Mouse (Mus musculus) embryonic facial prominence, embryonic 13.5 days (tissue): ENCODE measurements around the gene Slc44a3. TPM values are rescaled to one million over a fixed set of nuclear protein-coding genes. Genes with fewer than 3 reads are reported as not detected.

Experiments used
- ATAC-seq: fragments of 200-750 bp; cut with Nextera tagmentation; 2 replicates; pipeline ENCODE4 v1.8.0; 2017; ENCODE audit warnings: low read depth; ENCODE audit not compliant: insufficient number of reproducible peaks, insufficient read depth, low FRiP score, low TSS enrichment
- H3K27ac ChIP-seq: fragments of 300-500 bp; sonication (generic); 2 replicates; pipeline ENCODE4 v1.5.1; 2015; ENCODE audit warnings: moderate library complexity, mild to moderate bottlenecking, inconsistent platforms
- H3K27me3 ChIP-seq: fragments of 300-500 bp; sonication (generic); 2 replicates; pipeline ENCODE4 v1.6.1; 2015; ENCODE audit warnings: mild to moderate bottlenecking, inconsistent platforms
- H3K36me3 ChIP-seq: fragments of 300-500 bp; sonication (generic); 2 replicates; pipeline ENCODE4 v1.6.1; 2015; ENCODE audit warnings: mild to moderate bottlenecking, inconsistent platforms
- H3K4me1 ChIP-seq: fragments of 300-500 bp; sonication (generic); 2 replicates; pipeline ENCODE4 v1.6.1; 2015; ENCODE audit warnings: inconsistent platforms
- H3K4me2 ChIP-seq: fragments of 300-500 bp; sonication (generic); 2 replicates; pipeline ENCODE4 v1.6.1; 2015; ENCODE audit warnings: moderate library complexity, mild to moderate bottlenecking, inconsistent platforms
- H3K4me3 ChIP-seq: fragments of 300-500 bp; sonication (generic); 2 replicates; pipeline ENCODE4 v1.5.1; 2015; ENCODE audit warnings: mild to moderate bottlenecking, inconsistent platforms
- H3K9ac ChIP-seq: fragments of 300-500 bp; sonication (generic); 2 replicates; pipeline ENCODE4 v1.6.1; 2015; ENCODE audit warnings: mild to moderate bottlenecking, inconsistent platforms
- H3K9me3 ChIP-seq: fragments of 300-500 bp; sonication (generic); 2 replicates; pipeline ENCODE4 v1.6.1; 2016; ENCODE audit warnings: inconsistent platforms
- WGBS: fragments of 180-500 bp; shearing (Covaris S2); methylation state at CpG from one replicate; pipeline ENCODE4 v1.1.7; 2015; ENCODE audit warnings: mixed read lengths; 5-methylcytosine and 5-hydroxymethylcytosine counted together
- polyA plus RNA-seq: library from polyadenylated mRNA; unstranded; fragments of >200 nt; fragmentation: Nextera tagmentation; extraction: Ambion mirVana; gene quantifications from 2 replicates; pipeline ENCODE4 v1.2.1, GENCODE M21; 2015

Slc44a3 gene
- polyA plus RNA-seq, 1 experiment from 2014 or later: 2.3 TPM

DNA sequence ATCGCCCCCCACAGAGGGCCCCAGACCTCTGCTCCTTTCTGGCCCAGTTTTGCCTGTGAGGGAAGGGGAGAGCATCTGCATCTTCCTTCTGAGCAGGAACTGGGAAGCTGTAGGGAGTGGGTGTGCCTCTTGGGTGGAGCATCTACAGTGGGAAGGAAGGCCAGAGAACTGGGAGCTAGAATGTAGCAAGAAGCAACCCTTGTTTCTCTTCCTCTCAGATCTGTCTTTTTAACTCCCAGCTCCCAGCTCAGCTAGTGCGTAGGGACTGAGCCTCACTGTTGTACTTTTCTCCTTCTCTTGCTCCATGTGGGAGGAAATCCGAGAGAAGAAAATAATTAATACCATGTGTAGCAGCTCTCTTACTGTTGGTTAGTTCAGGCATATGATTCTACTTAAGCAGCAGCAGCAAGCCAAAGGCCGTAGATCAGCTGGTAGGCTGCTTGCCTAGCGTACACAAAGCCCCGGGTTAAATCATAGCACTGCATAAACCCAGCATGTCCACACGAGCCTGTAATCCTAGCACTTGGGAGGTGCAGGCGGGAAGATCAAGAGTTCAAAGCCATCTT lies 98.2 kb downstream of the Slc44a3 start:
- H3K9me3 ChIP-seq: no peaks in the 10 kb centered on the region
- H3K4me3 ChIP-seq: peak overlapping the region; percentile 27
- H3K4me1 ChIP-seq: peaks cover 89% of the 10 kb centered on the region
- WGBS: 9% methylated on average over 8 of the region's 8 CpGs
- H3K36me3 ChIP-seq: peaks cover 3% of the 10 kb centered on the region
- H3K9ac ChIP-seq: peak overlapping the region; percentile 62
- H3K4me2 ChIP-seq: peak overlapping the region; percentile 59
- ATAC-seq: peak; percentile 88
- H3K27me3 ChIP-seq: no peaks in the 10 kb centered on the region
- peak overlapping the region; percentile 98 for H3K27ac ChIP-seq

DNA sequence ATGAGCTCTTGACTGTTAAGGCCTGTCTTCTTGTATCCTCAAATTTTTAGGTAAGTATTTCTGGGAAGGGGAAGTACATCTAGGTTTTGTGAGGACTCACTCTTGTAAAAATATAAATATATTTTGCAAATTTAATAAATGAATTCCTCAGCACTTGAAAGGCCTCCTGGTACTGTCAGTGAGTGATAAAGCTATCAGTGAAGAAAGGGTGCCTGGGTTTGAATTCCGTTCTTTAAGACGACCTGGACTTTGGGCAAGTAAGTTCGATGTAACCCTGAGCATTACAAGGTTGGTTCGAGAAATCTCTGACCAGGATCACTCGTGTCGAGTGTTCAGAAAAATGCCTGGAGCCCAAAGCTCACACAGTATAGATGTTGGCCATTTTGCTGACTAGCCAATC lies 98.8 kb downstream of the Slc44a3 start:
- H3K9me3 ChIP-seq: no peaks in the 10 kb centered on the region
- no peak for ATAC-seq
- H3K4me3 ChIP-seq: peak overlapping the region; percentile 27
- 46% methylated on average over 6 of the region's 6 CpGs for WGBS
- H3K4me1 ChIP-seq: peaks cover 89% of the 10 kb centered on the region
- peak overlapping the region; percentile 98 for H3K27ac ChIP-seq
- H3K9ac ChIP-seq: peak overlapping the region; percentile 62
- peak overlapping the region; percentile 59 for H3K4me2 ChIP-seq
- H3K36me3 ChIP-seq: peaks cover 3% of the 10 kb centered on the region
- H3K27me3 ChIP-seq: no peaks in the 10 kb centered on the region

DNA sequence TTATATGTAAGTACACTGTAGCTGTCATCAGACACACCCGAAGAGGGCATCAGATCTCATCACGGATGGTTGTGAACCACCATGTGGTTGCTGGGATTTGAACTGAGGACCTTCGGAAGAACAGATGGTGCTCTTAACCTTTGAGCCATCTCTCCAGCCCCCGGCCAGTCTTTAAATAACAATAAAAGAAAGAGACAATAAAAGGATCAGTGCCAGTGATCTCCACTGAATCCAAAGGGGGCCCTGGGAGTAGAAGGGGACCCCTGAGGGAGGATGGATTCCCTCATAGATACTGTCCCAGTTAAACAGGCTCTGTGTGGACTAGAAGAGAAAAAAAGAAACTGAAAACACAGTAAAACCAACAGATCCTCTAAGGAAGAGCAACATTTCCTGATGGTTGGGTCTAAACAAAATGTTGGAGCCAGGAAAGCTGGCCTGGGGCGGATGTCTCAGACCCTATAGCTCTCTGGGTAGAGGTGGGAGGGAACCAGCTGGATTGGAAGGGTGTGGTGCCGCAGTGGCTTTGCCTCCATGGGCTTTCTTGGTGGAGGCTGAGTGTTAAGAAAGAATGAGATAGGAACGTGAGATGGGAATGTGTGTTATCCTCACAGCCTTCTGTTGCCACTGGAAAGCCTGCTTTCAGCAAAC lies 101.8 kb downstream of the Slc44a3 start:
- H3K4me3 ChIP-seq: peak overlapping the region; percentile 89; the same call in 1 of the 2 replicates
- H3K27me3 ChIP-seq: no peaks in the 10 kb centered on the region
- WGBS: 49% methylated on average over 7 of the region's 7 CpGs
- peaks cover 69% of the 10 kb centered on the region for H3K4me1 ChIP-seq
- peak overlapping the region; percentile 89 for H3K4me2 ChIP-seq
- H3K9ac ChIP-seq: no peak overlapping the region
- H3K9me3 ChIP-seq: no peaks in the 10 kb centered on the region
- H3K36me3 ChIP-seq: no peaks in the 10 kb centered on the region
- peak overlapping the region; percentile 45 for H3K27ac ChIP-seq
- ATAC-seq: no peak

DNA sequence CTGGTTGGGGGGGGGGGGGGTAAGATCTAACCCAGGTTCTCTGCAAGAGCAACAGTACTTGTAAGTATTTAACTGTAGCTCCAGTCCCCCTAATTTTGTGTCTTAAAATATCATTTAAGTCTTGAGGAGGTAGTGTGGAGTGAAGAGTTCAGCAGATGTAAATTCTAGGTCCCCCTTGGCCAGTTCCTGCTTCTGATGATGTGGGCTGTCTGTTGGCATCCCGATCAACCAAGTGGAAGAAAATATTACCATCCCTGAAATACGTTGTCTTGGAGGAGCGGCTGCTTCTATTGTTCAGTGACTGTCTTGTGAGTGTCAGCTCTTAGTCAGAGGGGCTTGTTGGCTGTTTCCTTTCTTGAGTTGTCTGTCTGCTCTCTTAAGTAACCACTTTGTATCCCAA lies 102.7 kb downstream of the Slc44a3 start:
- WGBS: 40% methylated on average over 3 of the region's 3 CpGs
- H3K9ac ChIP-seq: peak overlapping the region; percentile 21; the same call in 1 of the 2 replicates
- no peak for ATAC-seq
- no peaks in the 10 kb centered on the region for H3K27me3 ChIP-seq
- H3K27ac ChIP-seq: peak overlapping the region; percentile 57
- no peaks in the 10 kb centered on the region for H3K36me3 ChIP-seq
- peak overlapping the region; percentile 89 for H3K4me3 ChIP-seq
- H3K9me3 ChIP-seq: no peaks in the 10 kb centered on the region
- peaks cover 65% of the 10 kb centered on the region for H3K4me1 ChIP-seq
- peak overlapping the region; percentile 89 for H3K4me2 ChIP-seq

DNA sequence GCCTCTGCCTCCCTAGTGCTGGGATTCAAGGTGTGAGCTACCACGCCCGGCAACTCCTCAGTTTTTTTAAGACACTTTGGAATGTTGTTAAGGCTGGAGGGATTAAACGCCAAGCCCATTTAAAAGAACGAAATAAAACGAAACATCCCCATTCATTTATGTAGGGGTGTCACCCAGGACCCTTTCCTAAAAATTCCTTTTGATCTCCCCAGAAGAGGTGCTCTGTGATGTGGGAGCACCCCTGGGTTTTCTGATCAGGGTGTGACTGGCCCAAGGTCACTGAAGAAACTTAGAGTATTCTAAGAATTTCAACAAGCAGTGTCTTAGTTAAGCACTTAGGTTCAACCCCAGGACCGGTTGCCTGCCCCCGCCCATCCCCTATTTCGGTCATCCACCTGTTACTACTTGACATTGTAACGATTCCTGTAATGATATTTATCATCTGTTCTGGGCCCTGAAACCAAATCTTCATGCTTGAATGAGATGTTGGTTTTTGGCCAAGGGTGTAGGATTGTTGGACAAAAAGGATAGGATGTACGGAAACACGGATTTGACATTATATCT lies 103.4 kb downstream of the Slc44a3 start:
- Histone ChIP-seq H3K27me3 (no peaks in the 10 kb centered on the region), H3K9ac (peak overlapping the region; percentile 99), H3K36me3 (no peaks in the 10 kb centered on the region), H3K27ac (peak overlapping the region; percentile 99; the same call in 1 of the 2 replicates), H3K4me3 (peak overlapping the region; percentile 89), H3K4me1 (peaks cover 58% of the 10 kb centered on the region), H3K9me3 (no peaks in the 10 kb centered on the region), H3K4me2 (peak overlapping the region; percentile 89)
- ATAC-seq: no peak
- 47% methylated on average over 11 of the region's 11 CpGs for WGBS

DNA sequence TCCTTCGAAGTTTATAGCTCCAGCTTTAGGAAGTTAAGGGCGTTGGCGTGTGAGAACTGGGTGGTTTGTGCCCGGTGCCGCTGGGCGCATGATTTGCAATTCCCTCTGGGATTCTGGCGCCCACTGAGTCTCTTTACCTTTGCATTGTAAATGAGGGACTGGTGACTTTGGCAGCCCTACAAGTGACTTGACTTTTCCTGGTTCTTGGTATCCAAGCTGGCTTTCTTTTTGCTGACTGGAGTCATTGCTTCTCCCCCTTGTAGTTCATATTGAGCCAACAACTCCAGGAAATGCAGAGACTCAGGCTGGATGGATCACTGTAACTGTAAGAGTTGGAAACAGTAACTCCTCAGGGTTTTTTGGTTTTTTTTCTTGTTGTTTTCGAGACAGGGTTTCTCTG lies 104.0 kb downstream of the Slc44a3 start:
- Histone ChIP-seq H3K9ac (peak overlapping the region; percentile 99), H3K27me3 (no peaks in the 10 kb centered on the region), H3K4me1 (peaks cover 52% of the 10 kb centered on the region), H3K4me3 (peak overlapping the region; percentile 89), H3K36me3 (no peaks in the 10 kb centered on the region), H3K4me2 (peak overlapping the region; percentile 89), H3K27ac (peak overlapping the region; percentile 99), H3K9me3 (no peaks in the 10 kb centered on the region)
- 6% methylated on average over 8 of the region's 8 CpGs for WGBS
- no peak for ATAC-seq

DNA sequence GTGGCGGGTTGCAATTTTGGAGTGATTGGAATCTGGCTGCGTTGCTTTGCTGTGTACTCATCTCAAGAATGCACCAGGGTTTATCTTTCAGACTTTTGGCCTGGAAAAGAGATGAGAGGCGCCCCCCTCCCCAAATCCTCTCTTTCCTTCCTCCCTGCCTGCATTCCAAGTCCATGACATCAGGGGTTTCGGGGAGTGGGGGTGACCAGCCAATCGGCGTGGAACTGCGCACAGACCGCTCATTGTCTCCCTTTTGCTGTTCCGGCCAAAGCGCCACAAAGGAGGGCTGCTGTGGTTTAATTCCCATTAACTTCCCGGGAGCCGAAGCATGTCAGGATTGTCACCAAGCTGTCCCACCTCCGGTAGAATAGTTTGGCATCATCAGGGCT lies 104.7 kb downstream of the Slc44a3 start:
- H3K9ac ChIP-seq: peak overlapping the region; percentile 99
- no peaks in the 10 kb centered on the region for H3K36me3 ChIP-seq
- H3K27ac ChIP-seq: peak overlapping the region; percentile 99
- H3K4me2 ChIP-seq: peak overlapping the region; percentile 89
- no peaks in the 10 kb centered on the region for H3K27me3 ChIP-seq
- WGBS: under 1% methylated on average over 13 of the region's 13 CpGs
- H3K9me3 ChIP-seq: no peaks in the 10 kb centered on the region
- peaks cover 45% of the 10 kb centered on the region for H3K4me1 ChIP-seq
- ATAC-seq: 0 out of 2 replicates have a peak, but pooled peaks have one; percentile 34
- peak overlapping the region; percentile 89 for H3K4me3 ChIP-seq

DNA sequence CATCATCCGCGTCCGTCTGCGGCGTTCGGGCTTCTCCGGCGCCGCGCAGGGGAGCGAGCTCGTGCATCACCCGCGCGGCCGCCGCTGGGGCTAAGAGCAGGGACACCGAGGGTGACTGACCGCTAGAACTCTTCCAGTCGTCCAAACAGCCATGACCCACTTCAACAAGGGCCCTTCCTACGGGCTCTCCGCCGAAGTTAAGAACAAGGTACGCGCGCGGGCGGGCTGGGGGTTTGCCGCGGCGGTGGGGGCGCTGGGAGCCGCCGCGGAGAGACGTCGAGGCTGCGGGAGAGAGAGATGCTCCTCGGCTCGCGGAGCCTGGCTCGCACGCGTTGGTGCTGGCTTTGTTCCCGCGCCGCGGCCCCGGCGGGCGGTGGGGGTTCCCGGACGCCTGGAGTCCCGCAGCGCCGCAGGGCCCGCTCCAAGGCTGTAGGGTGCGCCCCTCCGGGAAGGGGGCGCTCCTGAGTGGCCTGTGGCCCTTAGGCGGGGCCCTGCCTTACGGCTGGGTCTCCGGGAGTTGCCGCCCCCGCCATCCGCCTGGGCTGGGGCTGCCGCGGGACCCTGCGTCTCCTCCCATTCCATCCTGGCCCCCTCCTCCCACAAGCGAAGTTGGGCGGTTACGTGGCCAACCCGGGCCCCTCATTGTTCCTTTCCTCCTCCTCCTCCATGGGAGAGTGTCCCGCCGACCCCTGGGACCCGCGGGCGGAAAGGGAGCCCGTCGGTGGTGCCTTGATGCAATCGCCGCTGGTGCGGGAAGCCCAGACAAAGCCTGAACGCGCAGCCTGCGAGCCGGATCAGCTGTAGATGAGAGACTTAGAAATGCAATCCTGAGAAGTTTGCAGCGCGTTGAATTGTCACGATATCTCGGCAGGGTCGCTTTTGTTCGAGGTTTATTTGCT lies 105.3 kb downstream of the Slc44a3 start:
- peak overlapping the region; percentile 89 for H3K4me2 ChIP-seq
- H3K4me1 ChIP-seq: peaks cover 39% of the 10 kb centered on the region
- peak overlapping the region; percentile 89 for H3K4me3 ChIP-seq
- peak overlapping the region; percentile 99 for H3K9ac ChIP-seq
- under 1% methylated on average over 93 of the region's 93 CpGs for WGBS
- peak overlapping the region; percentile 99 for H3K27ac ChIP-seq
- H3K27me3 ChIP-seq: no peaks in the 10 kb centered on the region
- no peaks in the 10 kb centered on the region for H3K36me3 ChIP-seq
- no peaks in the 10 kb centered on the region for H3K9me3 ChIP-seq
- ATAC-seq: peak; percentile 61

DNA sequence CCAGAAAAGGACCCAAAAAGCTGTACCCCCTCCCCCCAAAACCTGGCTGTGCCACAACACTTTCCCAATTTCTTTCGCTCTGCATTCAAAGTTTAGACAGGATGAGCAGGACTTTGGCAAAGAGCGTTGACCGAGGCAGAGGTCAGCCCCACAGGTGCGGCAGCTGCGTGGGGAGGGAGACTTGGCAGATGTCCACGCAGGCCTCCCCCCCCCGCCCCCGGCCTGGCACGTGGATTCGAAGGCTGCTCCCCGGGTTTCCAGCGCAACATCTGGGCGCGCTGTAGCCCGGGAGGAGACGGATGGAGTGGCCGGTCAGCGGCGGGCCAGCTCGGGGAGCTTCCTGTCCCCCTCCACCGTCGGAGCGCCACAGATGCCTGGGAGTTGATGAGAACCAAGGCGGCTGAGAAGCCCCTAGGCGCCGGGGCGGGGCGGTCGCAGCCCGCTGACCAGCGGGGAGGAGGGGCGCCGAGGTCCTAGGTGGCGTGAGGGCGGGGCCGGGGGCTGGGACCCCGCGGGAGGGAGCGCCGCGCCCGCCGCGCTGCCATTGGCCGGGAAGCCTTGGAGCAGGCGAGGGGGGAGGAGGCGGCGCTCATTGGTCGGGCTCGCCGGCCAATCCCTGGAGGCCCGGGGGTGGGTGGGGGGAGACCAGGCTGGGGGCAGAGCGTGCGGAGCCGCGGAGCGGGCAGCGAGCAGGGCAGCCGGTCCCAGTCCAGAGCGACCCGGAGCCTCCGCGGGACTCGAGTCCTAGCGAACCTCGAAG lies 106.2 kb downstream of the Slc44a3 start, which contains the start of gene Cnn3:
Cnn3 (plus strand) TSS at position 637 of the 760 bp plus-strand sequence.
- Histone ChIP-seq H3K4me1 (peaks cover 38% of the 10 kb centered on the region), H3K9me3 (no peaks in the 10 kb centered on the region), H3K9ac (peak within 1 kb of the TSS; percentile 99), H3K4me2 (peak within 1 kb of the TSS; percentile 89), H3K27me3 (no peaks in the 10 kb centered on the region), H3K27ac (peak within 1 kb of the TSS; percentile 99), H3K36me3 (no peaks in the 10 kb centered on the region), H3K4me3 (peak within 1 kb of the TSS; percentile 89)
- peak; percentile 88 for ATAC-seq
- 1% methylated on average over 56 of the region's 66 CpGs for WGBS

DNA sequence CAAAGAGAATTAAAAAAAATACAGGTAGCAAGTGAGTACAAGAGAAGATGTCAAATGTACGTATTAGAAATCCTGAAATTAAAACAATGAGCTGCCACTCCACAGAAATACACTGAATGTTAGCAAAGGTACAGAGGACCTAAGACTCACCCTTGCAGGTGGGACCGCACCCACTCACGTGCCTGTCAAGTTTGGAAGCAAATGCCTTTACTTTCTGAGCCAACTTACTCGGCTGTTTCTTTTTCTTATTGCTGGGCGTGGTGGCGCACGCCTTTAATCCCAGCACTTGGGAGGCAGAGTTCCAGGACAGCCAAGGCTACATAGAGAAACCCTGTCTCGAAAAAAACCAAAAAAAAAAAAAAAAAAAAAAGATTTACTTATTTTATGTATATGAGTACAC lies 109.8 kb downstream of the Slc44a3 start:
- Histone ChIP-seq H3K27me3 (no peaks in the 10 kb centered on the region), H3K4me3 (no peak overlapping the region), H3K27ac (no peak overlapping the region), H3K36me3 (no peaks in the 10 kb centered on the region), H3K9me3 (no peaks in the 10 kb centered on the region), H3K4me1 (peaks cover 23% of the 10 kb centered on the region), H3K4me2 (no peak overlapping the region), H3K9ac (no peak overlapping the region)
- 74% methylated on average over 8 of the region's 8 CpGs for WGBS
- no peak for ATAC-seq
